Mouse (Mus musculus) heart, embryonic 10.5 days (tissue): ENCODE measurements at regions not wholly inside any gene's neighbourhood (a gene's known extent, or its start where the extent isn't known, plus 50 kb on each side); places are given as distances from the start of the nearest gene placed in this dataset.

Experiments used
- DNase-seq: peaks from one replicate; pipeline ENCODE4 v3.0.0-alpha.2; 2017; ENCODE audit warnings: low spot score
- H3K27ac ChIP-seq: fragments of 300-500 bp; sonication (generic); 2 replicates; pipeline ENCODE4 v1.5.1; 2016; ENCODE audit warnings: mild to moderate bottlenecking
- H3K27me3 ChIP-seq: fragments of 300-500 bp; sonication (generic); 2 replicates; pipeline ENCODE4 v1.6.1; 2016; ENCODE audit warnings: mild to moderate bottlenecking; ENCODE audit not compliant: poor library complexity, insufficient read depth, severe bottlenecking
- H3K36me3 ChIP-seq: fragments of 300-500 bp; sonication (generic); 2 replicates; pipeline ENCODE4 v1.6.1; 2016; ENCODE audit warnings: mild to moderate bottlenecking, moderate library complexity
- H3K4me1 ChIP-seq: fragments of 300-500 bp; sonication (generic); 2 replicates; pipeline ENCODE4 v1.6.1; 2016; ENCODE audit warnings: mild to moderate bottlenecking
- H3K4me3 ChIP-seq: fragments of 300-500 bp; sonication (generic); 2 replicates; pipeline ENCODE4 v1.5.1; 2016; ENCODE audit warnings: mild to moderate bottlenecking, moderate library complexity
- H3K9me3 ChIP-seq: fragments of 300-500 bp; sonication (generic); 2 replicates; pipeline ENCODE4 v1.6.1; 2016; ENCODE audit warnings: mild to moderate bottlenecking, moderate library complexity
- WGBS: fragments of 180-500 bp; shearing (Covaris S2); methylation state at CpG from one replicate; pipeline ENCODE4 v1.1.7; 2016; 5-methylcytosine and 5-hydroxymethylcytosine counted together

GRCm38 (mm10) chr10:104367219-104367618 is 173.4 kb downstream of the Gm4340 start:
- no peaks in the 10 kb centered on the region for H3K36me3 ChIP-seq
- no peak overlapping the region for H3K27ac ChIP-seq
- H3K4me1 ChIP-seq, result no peaks in the 10 kb centered on the region
- no peaks in the 10 kb centered on the region for H3K9me3 ChIP-seq
- DNase-seq, result no peak
- 84% methylated on average over 2 of the region's 2 CpGs for WGBS
- no peaks in the 10 kb centered on the region for H3K27me3 ChIP-seq
- no peak overlapping the region for H3K4me3 ChIP-seq

- no peak for DNase-seq
- 87% methylated on average over 1 of the region's 1 CpGs for WGBS
- Histone ChIP-seq H3K27ac (no peak overlapping the region), H3K9me3 (no peaks in the 10 kb centered on the region), H3K4me1 (no peaks in the 10 kb centered on the region), H3K36me3 (no peaks in the 10 kb centered on the region), H3K4me3 (no peak overlapping the region), H3K27me3 (no peaks in the 10 kb centered on the region)
These were observed 180.7 kb downstream of the Gm4340 start for GRCm38 (mm10) chr10:104374567-104374966.

GRCm38 (mm10) chr10:104388254-104388653 is 194.4 kb downstream of the Gm4340 start:
- no peaks in the 10 kb centered on the region for H3K4me1 ChIP-seq
- no peak for DNase-seq
- H3K36me3 ChIP-seq, result no peaks in the 10 kb centered on the region
- H3K9me3 ChIP-seq, result no peaks in the 10 kb centered on the region
- no peak overlapping the region for H3K4me3 ChIP-seq
- no peak overlapping the region for H3K27ac ChIP-seq
- H3K27me3 ChIP-seq, result no peaks in the 10 kb centered on the region
- 74% methylated on average over 2 of the region's 2 CpGs for WGBS

DNA sequence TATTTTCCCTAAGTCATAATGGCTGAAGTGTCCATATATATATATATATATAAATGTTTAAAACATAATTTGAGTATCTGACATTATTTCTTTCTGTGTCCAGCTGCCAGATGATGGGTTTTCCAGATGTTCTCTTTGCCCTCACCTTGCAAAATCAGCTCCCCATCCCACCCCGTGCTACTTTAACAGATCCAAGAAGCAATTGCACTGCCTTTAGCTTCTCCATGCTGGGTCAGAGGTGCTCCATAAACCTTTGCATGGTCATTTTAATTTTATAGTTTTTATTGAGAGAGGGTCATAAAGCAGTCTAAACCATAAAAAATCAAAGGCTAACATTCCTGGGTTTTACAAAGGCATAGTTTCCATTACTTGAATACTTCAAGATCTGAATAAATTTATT is 201.9 kb downstream of the Gm4340 start:
- Histone ChIP-seq H3K4me3 (no peak overlapping the region), H3K27me3 (no peaks in the 10 kb centered on the region), H3K36me3 (no peaks in the 10 kb centered on the region), H3K27ac (no peak overlapping the region), H3K4me1 (no peaks in the 10 kb centered on the region), H3K9me3 (no peaks in the 10 kb centered on the region)
- 82% methylated on average over 1 of the region's 1 CpGs for WGBS
- DNase-seq, result no peak

GRCm38 (mm10) chr10:104408751-104409150 is 214.9 kb downstream of the Gm4340 start:
- Histone ChIP-seq H3K27me3 (no peaks in the 10 kb centered on the region), H3K4me1 (no peaks in the 10 kb centered on the region), H3K4me3 (no peak overlapping the region), H3K36me3 (no peaks in the 10 kb centered on the region), H3K9me3 (no peaks in the 10 kb centered on the region), H3K27ac (no peak overlapping the region)
- DNase-seq, result no peak
- 63% methylated on average over 4 of the region's 4 CpGs for WGBS

DNA sequence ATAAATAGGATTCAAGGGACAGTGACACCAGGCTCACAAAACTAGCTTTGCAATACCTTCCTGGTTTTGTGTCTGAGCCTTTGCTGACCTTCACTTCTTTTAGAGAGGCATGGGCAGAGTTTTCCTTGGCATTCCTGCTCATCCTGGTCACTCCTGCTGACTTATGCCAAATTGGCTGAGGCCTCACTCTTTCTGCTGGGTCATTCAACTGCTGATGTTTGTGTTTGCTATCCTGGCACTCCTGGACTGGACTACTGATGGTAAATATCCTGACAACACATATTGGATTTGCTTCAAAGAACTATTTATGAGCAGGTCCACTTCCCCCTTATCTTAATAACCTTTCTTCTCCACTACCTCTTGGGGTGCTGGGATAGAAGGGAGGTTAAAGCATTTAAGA is 228.7 kb downstream of the Gm4340 start:
- Histone ChIP-seq H3K4me1 (no peaks in the 10 kb centered on the region), H3K27ac (no peak overlapping the region), H3K9me3 (no peaks in the 10 kb centered on the region), H3K36me3 (no peaks in the 10 kb centered on the region), H3K4me3 (no peak overlapping the region), H3K27me3 (no peaks in the 10 kb centered on the region)
- DNase-seq, result no peak

DNA sequence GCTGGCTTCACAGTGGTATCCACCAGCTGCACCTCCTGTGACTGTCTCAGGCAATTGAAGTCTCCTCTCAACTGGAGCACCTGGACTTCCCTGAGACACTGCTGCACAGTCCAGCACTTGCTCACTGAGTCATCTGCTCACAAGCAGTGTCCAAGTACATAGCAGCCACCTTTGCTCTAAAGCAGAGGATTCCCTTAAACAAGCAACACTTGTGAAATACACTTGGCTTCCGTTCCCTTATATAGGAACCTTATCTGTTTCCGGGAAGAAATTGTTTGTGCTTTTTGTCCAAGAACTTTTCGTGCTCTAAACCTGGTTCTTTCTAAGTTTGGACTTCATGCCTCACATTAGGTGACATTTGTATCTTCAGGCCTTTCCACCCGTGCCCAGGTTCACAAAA is 229.3 kb downstream of the Gm4340 start:
- no peaks in the 10 kb centered on the region for H3K4me1 ChIP-seq
- H3K4me3 ChIP-seq, result no peak overlapping the region
- no peak overlapping the region for H3K27ac ChIP-seq
- 69% methylated on average over 4 of the region's 4 CpGs for WGBS
- no peak for DNase-seq
- no peaks in the 10 kb centered on the region for H3K9me3 ChIP-seq
- H3K36me3 ChIP-seq, result no peaks in the 10 kb centered on the region
- no peaks in the 10 kb centered on the region for H3K27me3 ChIP-seq

DNA sequence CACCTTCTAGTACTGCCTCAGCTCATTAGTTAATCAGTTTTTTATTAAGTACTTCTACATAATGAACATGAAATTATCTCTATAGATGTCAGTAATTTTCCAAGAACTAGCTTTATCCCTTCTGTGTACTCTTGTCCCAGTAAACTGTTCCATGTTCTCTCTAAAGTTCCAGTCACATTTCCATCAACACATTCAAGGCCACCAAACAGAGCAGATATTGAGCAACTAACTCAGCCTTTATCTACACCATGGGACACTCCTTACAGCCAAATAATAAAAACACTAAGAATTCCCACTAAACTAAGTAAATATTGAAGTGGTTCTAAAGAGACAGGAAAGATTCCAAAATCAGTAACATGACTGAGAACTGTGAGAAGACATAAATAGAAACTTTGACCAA is 229.9 kb downstream of the Gm4340 start:
- no peaks in the 10 kb centered on the region for H3K27me3 ChIP-seq
- H3K27ac ChIP-seq, result no peak overlapping the region
- H3K4me3 ChIP-seq, result no peak overlapping the region
- no peaks in the 10 kb centered on the region for H3K4me1 ChIP-seq
- H3K36me3 ChIP-seq, result no peaks in the 10 kb centered on the region
- no peaks in the 10 kb centered on the region for H3K9me3 ChIP-seq
- no peak for DNase-seq

DNA sequence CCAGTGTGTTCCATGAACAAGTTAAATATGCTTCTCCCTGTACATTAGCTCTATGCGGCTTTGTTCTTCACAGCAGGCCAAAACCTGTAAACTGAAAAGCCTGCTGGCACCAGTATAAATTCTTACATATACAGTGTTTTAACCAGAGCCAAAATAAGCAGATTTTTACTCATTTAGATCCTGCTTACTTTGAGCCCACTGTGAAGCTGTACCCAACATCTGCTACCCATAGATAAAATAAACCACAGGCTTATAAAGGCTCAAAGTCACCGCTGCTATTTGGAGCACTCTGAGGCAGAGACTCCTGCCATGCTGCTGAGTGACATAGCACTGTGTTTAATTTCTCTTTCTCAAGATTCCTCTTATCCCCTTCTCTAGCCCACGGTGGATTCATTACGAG is 251.1 kb downstream of the Gm4340 start:
- Histone ChIP-seq H3K27me3 (no peaks in the 10 kb centered on the region), H3K4me3 (no peak overlapping the region), H3K4me1 (no peaks in the 10 kb centered on the region), H3K27ac (no peak overlapping the region), H3K36me3 (no peaks in the 10 kb centered on the region), H3K9me3 (no peaks in the 10 kb centered on the region)
- 85% methylated on average over 4 of the region's 4 CpGs for WGBS
- no peak for DNase-seq

DNA sequence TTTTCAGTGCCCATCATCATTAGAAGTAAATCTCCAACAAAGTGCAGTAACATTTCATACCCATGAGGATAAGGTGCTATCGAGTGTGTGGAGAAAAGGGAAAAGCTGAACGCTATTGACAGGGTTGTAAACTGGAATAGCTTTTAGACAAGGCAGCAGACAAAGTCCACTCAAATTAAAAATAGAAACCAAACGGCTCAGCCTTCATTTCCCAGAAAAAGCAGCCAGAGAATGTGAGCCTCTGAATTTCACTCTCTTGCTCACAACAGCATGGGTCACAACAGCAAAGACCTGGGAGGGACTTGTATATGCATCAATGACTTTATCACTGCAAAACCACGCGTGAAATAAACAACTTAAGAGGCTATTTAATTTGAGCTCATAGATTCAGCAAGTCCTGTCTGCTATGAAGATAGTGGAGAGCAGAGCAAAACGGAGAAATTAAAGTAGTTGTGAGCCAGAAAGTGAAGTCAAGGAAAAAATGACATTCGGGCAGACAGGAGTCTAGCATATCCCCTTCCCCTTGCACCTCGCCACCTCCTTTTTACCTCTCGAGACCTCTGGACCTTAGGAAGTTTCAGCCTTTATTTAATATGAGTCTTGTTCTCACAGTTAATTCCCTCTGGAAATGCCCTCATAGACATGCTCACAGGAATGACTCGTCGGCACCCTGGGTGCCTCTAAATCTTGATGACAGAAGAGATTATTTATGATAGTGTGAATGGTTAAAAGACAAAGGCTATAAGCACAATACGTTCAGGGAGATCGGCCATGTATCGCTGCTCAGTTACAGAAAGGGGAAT is 261.9 kb downstream of the Gm4340 start:
- H3K36me3 ChIP-seq, result no peaks in the 10 kb centered on the region
- peak overlapping the region; percentile 10; the same call in 1 of the 2 replicates for H3K27ac ChIP-seq
- DNase-seq, result no peak
- H3K4me3 ChIP-seq, result no peak overlapping the region
- H3K27me3 ChIP-seq, result no peaks in the 10 kb centered on the region
- no peaks in the 10 kb centered on the region for H3K9me3 ChIP-seq
- no peaks in the 10 kb centered on the region for H3K4me1 ChIP-seq
- 69% methylated on average over 14 of the region's 14 CpGs for WGBS

- no peak for DNase-seq
- Histone ChIP-seq H3K4me1 (no peaks in the 10 kb centered on the region), H3K27ac (peak overlapping the region; percentile 10; the same call in 1 of the 2 replicates), H3K27me3 (no peaks in the 10 kb centered on the region), H3K9me3 (no peaks in the 10 kb centered on the region), H3K36me3 (no peaks in the 10 kb centered on the region), H3K4me3 (no peak overlapping the region)
- 83% methylated on average over 5 of the region's 5 CpGs for WGBS
These were observed 262.5 kb downstream of the Gm4340 start for GRCm38 (mm10) chr10:104456352-104456725.

- Histone ChIP-seq H3K4me3 (no peak overlapping the region), H3K36me3 (no peaks in the 10 kb centered on the region), H3K27ac (no peak overlapping the region), H3K9me3 (no peaks in the 10 kb centered on the region), H3K27me3 (no peaks in the 10 kb centered on the region), H3K4me1 (no peaks in the 10 kb centered on the region)
- 93% methylated on average over 5 of the region's 5 CpGs for WGBS
- no peak for DNase-seq
These were observed 292.5 kb downstream of the Gm4340 start for GRCm38 (mm10) chr10:104486226-104486944.

- Histone ChIP-seq H3K4me1 (no peaks in the 10 kb centered on the region), H3K27ac (no peak overlapping the region), H3K36me3 (no peaks in the 10 kb centered on the region), H3K27me3 (no peaks in the 10 kb centered on the region), H3K9me3 (no peaks in the 10 kb centered on the region), H3K4me3 (no peak overlapping the region)
- WGBS, result 81% methylated on average over 4 of the region's 4 CpGs
- no peak for DNase-seq
These were observed 295.5 kb downstream of the Gm4340 start for GRCm38 (mm10) chr10:104489301-104489700.
